Mouse (Mus musculus): ENCODE measurements around the gene Cacnb2. TPM values are rescaled to one million over a fixed set of nuclear protein-coding genes. Genes with fewer than 3 reads are reported as not detected.

The Cacnb2 gene
- polyA plus RNA-seq, 1 experiment from 2014 or later: 2.3 TPM

DNA sequence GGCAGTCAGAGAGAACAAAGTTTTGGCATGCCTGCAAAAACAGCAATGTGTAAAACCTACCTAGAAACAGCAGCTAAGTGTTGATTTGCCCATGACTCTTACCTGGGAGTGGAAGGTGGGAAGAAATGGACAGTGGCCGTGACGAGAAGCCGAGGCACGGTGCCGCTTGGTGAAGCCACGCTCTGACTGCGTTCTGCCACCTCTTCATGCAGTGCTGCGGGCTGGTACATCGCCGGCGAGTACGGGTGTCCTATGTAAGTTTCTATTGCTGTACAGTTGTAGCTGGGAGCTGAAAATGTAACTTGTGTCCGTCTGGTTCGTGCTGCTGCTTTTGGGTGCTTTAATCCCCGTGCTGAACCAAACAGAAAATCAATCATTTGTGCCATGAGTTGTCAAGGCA, 136.6 kb downstream of the Cacnb2 start:
- 68% methylated on average over 15 of the region's 15 CpGs for WGBS

DNA sequence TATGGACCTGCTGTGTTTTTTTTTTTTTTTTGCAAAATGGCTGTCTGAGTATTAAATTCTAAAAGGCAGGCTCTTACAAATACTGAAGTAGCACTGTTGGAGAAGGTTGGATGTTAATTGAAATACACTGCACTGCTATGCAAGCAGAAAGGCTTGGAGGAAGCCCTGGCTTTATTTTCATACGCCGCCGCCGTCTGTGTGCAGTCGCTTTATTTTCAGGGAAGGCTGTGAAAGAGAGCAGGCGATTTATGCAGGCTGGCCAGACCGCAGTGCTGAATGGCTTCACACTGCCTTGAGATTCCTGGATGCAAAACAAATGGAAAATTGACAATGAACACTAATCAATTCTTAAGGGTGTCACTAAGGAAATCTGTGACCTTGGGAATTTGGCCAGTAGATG, 137.5 kb downstream of the Cacnb2 start:
- H3K9me3 ChIP-seq (ENCODE audit: control insufficient read depth, low read length): no peaks in the 10 kb centered on the region
- no peak overlapping the region for H3K9ac ChIP-seq (ENCODE audit: low read depth, low read length)
- no peak for ATAC-seq
- H3K27ac ChIP-seq (ENCODE audit: low read length): no peak overlapping the region
- WGBS: 59% methylated on average over 7 of the region's 7 CpGs
- H3K4me2 ChIP-seq (ENCODE audit: low read depth, low read length): no peak overlapping the region
- H3K4me1 ChIP-seq (ENCODE audit: control insufficient read depth, insufficient read depth, low read length): no peaks in the 10 kb centered on the region
- H3K27me3 ChIP-seq (replicated peaks; ENCODE audit: control insufficient read depth, insufficient read depth, low read length): no peaks in the 10 kb centered on the region
- no peaks in the 10 kb centered on the region for H3K36me3 ChIP-seq (ENCODE audit: control insufficient read depth, insufficient read depth, low read length)
- no peak overlapping the region for H3K4me3 ChIP-seq (ENCODE audit: low read length)

More for the DNA sequence above, 136.6 kb downstream of the Cacnb2 start:
- Histone ChIP-seq H3K36me3 (ENCODE audit: control insufficient read depth, insufficient read depth, low read length) (no peaks in the 10 kb centered on the region), H3K4me1 (ENCODE audit: control insufficient read depth, insufficient read depth, low read length) (no peaks in the 10 kb centered on the region), H3K4me2 (ENCODE audit: low read depth, low read length) (no peak overlapping the region), H3K4me3 (ENCODE audit: low read length) (no peak overlapping the region), H3K9ac (ENCODE audit: low read depth, low read length) (no peak overlapping the region), H3K27me3 (replicated peaks; ENCODE audit: control insufficient read depth, insufficient read depth, low read length) (no peaks in the 10 kb centered on the region), H3K27ac (ENCODE audit: low read length) (no peak overlapping the region), H3K9me3 (ENCODE audit: control insufficient read depth, low read length) (no peaks in the 10 kb centered on the region)
- no peak for ATAC-seq

DNA sequence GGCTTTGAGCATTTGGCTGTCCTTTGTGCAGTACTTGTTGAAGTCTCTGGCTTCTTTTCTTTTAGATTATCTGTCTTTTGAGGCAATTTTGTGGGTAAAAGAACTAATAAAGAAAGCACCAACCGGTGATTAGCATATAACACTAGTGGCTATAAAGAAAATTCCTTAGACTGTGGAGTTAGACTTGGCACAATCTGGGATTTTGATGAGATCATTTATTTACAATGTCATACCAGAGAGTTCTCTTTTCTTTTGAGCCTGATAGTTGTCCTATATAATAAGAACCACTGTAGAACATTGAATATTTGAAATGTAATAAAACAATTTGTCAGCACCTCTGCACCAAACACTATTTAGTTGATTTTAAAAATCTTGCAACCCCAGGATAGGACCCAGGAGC, 141.9 kb downstream of the Cacnb2 start:
- Histone ChIP-seq H3K27me3 (replicated peaks; ENCODE audit: control insufficient read depth, insufficient read depth, low read length) (no peaks in the 10 kb centered on the region), H3K9me3 (ENCODE audit: control insufficient read depth, low read length) (no peaks in the 10 kb centered on the region), H3K4me3 (ENCODE audit: low read length) (no peak overlapping the region), H3K4me2 (ENCODE audit: low read depth, low read length) (no peak overlapping the region), H3K9ac (ENCODE audit: low read depth, low read length) (no peak overlapping the region), H3K36me3 (ENCODE audit: control insufficient read depth, insufficient read depth, low read length) (no peaks in the 10 kb centered on the region), H3K27ac (ENCODE audit: low read length) (no peak overlapping the region), H3K4me1 (ENCODE audit: control insufficient read depth, insufficient read depth, low read length) (no peaks in the 10 kb centered on the region)
- WGBS: 83% methylated on average over 1 of the region's 1 CpGs
- no peak for ATAC-seq

DNA sequence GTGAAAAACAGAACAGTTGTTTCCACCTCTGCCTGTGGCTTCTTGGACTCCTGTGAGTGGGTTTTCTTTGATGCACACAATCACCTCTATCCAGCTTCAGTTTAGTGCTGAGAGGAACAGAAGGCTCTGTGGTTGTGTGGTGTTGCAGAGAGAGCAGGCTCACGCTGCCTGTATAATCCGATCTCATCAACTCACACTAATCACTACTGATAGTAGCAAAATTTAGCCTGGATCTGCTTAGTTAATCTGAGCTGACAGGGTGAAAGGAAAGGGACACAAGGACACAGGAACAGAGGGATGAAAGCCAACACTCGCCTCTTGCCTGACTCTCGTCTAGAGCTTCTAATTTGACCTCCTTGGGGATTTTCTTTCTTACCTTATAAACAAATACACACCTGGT, 160.0 kb downstream of the Cacnb2 start:
- Histone ChIP-seq H3K27me3 (replicated peaks; ENCODE audit: control insufficient read depth, insufficient read depth, low read length) (no peaks in the 10 kb centered on the region), H3K9me3 (ENCODE audit: control insufficient read depth, low read length) (no peaks in the 10 kb centered on the region), H3K4me1 (ENCODE audit: control insufficient read depth, insufficient read depth, low read length) (no peaks in the 10 kb centered on the region), H3K4me3 (ENCODE audit: low read length) (no peak overlapping the region), H3K9ac (ENCODE audit: low read depth, low read length) (no peak overlapping the region), H3K4me2 (ENCODE audit: low read depth, low read length) (no peak overlapping the region), H3K27ac (ENCODE audit: low read length) (no peak overlapping the region), H3K36me3 (ENCODE audit: control insufficient read depth, insufficient read depth, low read length) (no peaks in the 10 kb centered on the region)
- no peak for ATAC-seq
- WGBS: 65% methylated on average over 4 of the region's 4 CpGs

DNA sequence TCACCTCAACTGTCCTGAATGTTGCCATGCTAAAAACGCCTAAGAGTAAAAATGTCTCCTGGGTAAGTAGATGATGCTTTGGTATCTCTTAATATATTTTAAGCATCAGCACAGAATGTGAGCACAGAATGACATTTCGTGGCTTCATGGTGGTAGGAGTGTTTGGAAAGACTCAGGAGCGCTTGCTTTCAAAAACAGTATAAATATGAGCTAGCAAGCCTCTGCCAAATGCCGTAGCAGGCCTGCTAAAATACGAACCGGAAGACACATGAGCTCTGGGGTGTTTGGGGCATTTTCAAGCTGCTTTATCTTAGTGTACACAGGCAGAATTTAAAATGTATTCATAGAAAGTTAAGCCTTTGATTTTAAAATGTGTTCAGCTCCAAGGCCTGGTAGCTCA, 161.0 kb downstream of the Cacnb2 start:
- Histone ChIP-seq H3K4me3 (ENCODE audit: low read length) (no peak overlapping the region), H3K27me3 (replicated peaks; ENCODE audit: control insufficient read depth, insufficient read depth, low read length) (no peaks in the 10 kb centered on the region), H3K9ac (ENCODE audit: low read depth, low read length) (no peak overlapping the region), H3K4me2 (ENCODE audit: low read depth, low read length) (no peak overlapping the region), H3K4me1 (ENCODE audit: control insufficient read depth, insufficient read depth, low read length) (no peaks in the 10 kb centered on the region), H3K36me3 (ENCODE audit: control insufficient read depth, insufficient read depth, low read length) (no peaks in the 10 kb centered on the region), H3K27ac (ENCODE audit: low read length) (no peak overlapping the region), H3K9me3 (ENCODE audit: control insufficient read depth, low read length) (no peaks in the 10 kb centered on the region)
- 81% methylated on average over 6 of the region's 6 CpGs for WGBS
- ATAC-seq: no peak

DNA sequence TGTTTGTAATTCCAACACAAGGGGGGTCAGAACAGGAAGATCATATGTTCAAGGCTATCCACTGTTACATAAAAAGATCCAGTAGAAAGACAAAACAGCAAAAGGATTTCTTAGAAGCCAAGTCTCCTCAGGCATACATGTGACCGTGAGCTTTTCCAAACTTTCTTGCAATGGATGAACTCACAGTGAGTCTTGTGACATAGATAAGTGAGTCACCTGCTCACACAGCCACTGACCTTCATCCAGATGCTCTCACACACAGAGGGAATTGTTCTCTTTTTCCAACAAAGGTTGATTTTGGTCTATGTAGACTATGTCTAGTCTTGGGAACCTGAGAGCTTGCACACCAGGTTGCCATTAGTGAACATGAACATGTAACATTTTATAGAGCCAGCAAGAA, 166.6 kb downstream of the Cacnb2 start:
- Histone ChIP-seq H3K9me3 (ENCODE audit: control insufficient read depth, low read length) (no peaks in the 10 kb centered on the region), H3K27me3 (replicated peaks; ENCODE audit: control insufficient read depth, insufficient read depth, low read length) (no peaks in the 10 kb centered on the region), H3K36me3 (ENCODE audit: control insufficient read depth, insufficient read depth, low read length) (no peaks in the 10 kb centered on the region), H3K4me2 (ENCODE audit: low read depth, low read length) (no peak overlapping the region), H3K4me3 (ENCODE audit: low read length) (no peak overlapping the region), H3K4me1 (ENCODE audit: control insufficient read depth, insufficient read depth, low read length) (no peaks in the 10 kb centered on the region), H3K27ac (ENCODE audit: low read length) (no peak overlapping the region), H3K9ac (ENCODE audit: low read depth, low read length) (no peak overlapping the region)
- 91% methylated on average over 1 of the region's 1 CpGs for WGBS
- no peak for ATAC-seq

DNA sequence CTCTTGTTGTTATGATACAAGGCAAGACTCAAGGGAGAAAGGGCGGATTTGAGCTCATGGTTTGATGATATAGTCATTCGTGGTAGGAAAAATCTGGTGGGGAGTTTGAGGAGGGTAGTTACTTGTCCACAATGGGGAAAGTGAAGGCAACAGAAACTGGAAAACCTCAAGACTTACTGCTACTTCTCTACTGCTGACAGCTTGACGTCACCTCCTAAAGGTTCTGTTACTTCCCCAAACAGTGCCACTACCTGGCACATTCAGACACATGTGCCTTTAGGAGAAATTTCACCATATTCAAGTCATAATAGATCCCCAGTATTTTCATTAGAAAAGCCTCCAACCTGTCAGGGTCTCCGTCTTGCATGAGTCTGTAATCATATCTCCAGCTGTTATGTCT, 167.7 kb downstream of the Cacnb2 start:
- Histone ChIP-seq H3K9ac (ENCODE audit: low read depth, low read length) (no peak overlapping the region), H3K27ac (ENCODE audit: low read length) (no peak overlapping the region), H3K36me3 (ENCODE audit: control insufficient read depth, insufficient read depth, low read length) (no peaks in the 10 kb centered on the region), H3K9me3 (ENCODE audit: control insufficient read depth, low read length) (no peaks in the 10 kb centered on the region), H3K4me3 (ENCODE audit: low read length) (no peak overlapping the region), H3K4me1 (ENCODE audit: control insufficient read depth, insufficient read depth, low read length) (no peaks in the 10 kb centered on the region), H3K27me3 (replicated peaks; ENCODE audit: control insufficient read depth, insufficient read depth, low read length) (no peaks in the 10 kb centered on the region), H3K4me2 (ENCODE audit: low read depth, low read length) (no peak overlapping the region)
- 85% methylated on average over 4 of the region's 4 CpGs for WGBS
- ATAC-seq: no peak

DNA sequence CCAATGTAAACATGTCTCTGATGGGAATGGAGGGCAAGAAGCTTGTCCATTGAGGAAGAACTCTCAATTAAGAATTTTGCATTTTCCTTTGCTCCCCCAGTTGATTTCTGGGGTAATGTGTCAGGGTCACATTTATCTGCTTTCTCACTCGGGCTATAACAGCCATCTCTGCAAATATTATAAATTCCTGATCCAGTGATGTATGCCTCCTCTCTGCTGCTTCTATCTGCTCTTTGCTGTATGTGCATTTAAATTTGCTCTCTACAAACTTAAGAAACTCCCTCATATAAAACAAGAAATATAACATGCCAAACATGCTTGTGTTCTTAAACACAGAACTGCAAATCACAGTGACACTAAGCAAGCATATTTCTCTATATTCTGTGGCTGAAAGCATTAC, 171.5 kb downstream of the Cacnb2 start:
- no peak for ATAC-seq
- H3K36me3 ChIP-seq (ENCODE audit: control insufficient read depth, insufficient read depth, low read length): no peaks in the 10 kb centered on the region
- H3K9me3 ChIP-seq (ENCODE audit: control insufficient read depth, low read length): no peaks in the 10 kb centered on the region
- H3K27ac ChIP-seq (ENCODE audit: low read length): no peak overlapping the region
- no peak overlapping the region for H3K4me3 ChIP-seq (ENCODE audit: low read length)
- H3K9ac ChIP-seq (ENCODE audit: low read depth, low read length): no peak overlapping the region
- no peaks in the 10 kb centered on the region for H3K27me3 ChIP-seq (replicated peaks; ENCODE audit: control insufficient read depth, insufficient read depth, low read length)
- no peak overlapping the region for H3K4me2 ChIP-seq (ENCODE audit: low read depth, low read length)
- H3K4me1 ChIP-seq (ENCODE audit: control insufficient read depth, insufficient read depth, low read length): no peaks in the 10 kb centered on the region
- 38% methylated on average over 1 of the region's 1 CpGs for WGBS

DNA sequence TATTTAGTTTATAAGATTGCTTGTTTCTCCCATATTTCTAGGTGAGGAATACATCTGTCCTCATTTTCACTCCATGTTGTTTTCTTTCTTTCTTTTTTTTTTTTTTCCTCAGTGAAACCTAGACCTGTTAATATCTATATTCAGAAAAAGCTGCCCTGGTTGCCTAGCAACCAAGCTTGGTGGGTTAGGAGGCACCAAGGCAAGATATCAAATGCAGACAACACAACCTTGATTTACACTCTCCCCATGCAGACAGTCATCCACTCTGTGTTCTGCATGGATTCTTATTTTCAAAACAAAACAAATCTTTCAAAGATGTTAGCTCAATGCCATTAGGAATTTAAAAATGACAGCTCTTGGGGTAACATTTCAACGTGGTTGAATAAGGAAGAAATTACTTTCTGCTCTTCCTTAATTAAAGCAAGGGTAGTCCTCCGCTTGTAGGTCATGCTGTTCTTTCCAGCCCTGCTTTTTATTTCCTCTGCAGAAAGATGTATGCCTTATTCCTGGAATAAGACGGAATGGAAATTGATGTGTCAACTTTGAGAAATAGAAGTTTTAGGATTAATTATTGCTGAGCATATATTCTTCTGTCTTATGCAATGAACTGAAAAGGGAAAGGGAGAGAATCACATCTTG, 172.1 kb downstream of the Cacnb2 start:
- H3K4me2 ChIP-seq (ENCODE audit: low read depth, low read length): no peak overlapping the region
- no peak for ATAC-seq
- no peaks in the 10 kb centered on the region for H3K36me3 ChIP-seq (ENCODE audit: control insufficient read depth, insufficient read depth, low read length)
- H3K9ac ChIP-seq (ENCODE audit: low read depth, low read length): no peak overlapping the region
- H3K27me3 ChIP-seq (replicated peaks; ENCODE audit: control insufficient read depth, insufficient read depth, low read length): no peaks in the 10 kb centered on the region
- H3K4me1 ChIP-seq (ENCODE audit: control insufficient read depth, insufficient read depth, low read length): no peaks in the 10 kb centered on the region
- H3K9me3 ChIP-seq (ENCODE audit: control insufficient read depth, low read length): no peaks in the 10 kb centered on the region
- no peak overlapping the region for H3K4me3 ChIP-seq (ENCODE audit: low read length)
- H3K27ac ChIP-seq (ENCODE audit: low read length): no peak overlapping the region
- 70% methylated on average over 3 of the region's 3 CpGs for WGBS

DNA sequence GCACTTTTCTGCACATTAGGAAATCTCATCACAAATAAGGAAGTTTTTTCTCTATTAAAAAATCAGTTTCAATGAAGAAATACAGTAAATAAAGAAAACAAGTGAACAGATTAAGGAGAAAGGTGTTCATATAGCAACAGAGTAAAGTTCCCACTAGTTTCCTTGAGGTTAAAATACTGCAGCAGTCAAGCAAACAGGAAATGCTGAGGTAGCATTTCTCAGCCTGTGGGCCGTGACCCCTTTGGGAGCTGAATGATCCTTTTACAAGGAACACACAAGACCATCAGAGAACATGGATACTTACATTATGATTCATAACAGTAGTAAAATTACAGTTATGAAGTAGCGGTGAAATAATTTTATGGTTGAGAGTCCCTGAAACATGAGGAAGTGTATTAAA, 185.1 kb downstream of the Cacnb2 start:
- 83% methylated on average over 2 of the region's 2 CpGs for WGBS
- Histone ChIP-seq H3K27me3 (replicated peaks; ENCODE audit: control insufficient read depth, insufficient read depth, low read length) (no peaks in the 10 kb centered on the region), H3K36me3 (ENCODE audit: control insufficient read depth, insufficient read depth, low read length) (no peaks in the 10 kb centered on the region), H3K4me3 (ENCODE audit: low read length) (no peak overlapping the region), H3K9me3 (ENCODE audit: control insufficient read depth, low read length) (no peaks in the 10 kb centered on the region), H3K4me2 (ENCODE audit: low read depth, low read length) (no peak overlapping the region), H3K27ac (ENCODE audit: low read length) (no peak overlapping the region), H3K4me1 (ENCODE audit: control insufficient read depth, insufficient read depth, low read length) (no peaks in the 10 kb centered on the region), H3K9ac (ENCODE audit: low read depth, low read length) (no peak overlapping the region)
- no peak for ATAC-seq
